Mouse (Mus musculus) forebrain, embryonic 11.5 days (tissue): ENCODE results near the gene Ttc39d. TPM values are rescaled to one million over a fixed set of nuclear protein-coding genes. Genes with fewer than 3 reads are reported as not detected.

Source experiments
- ATAC-seq: fragments of 200-750 bp; cut with Nextera tagmentation; replicated peaks from 2 replicates; pipeline ENCODE4 v1.8.0; 2017; ENCODE audit warnings: moderate TSS enrichment; ENCODE audit not compliant: low FRiP score
- DNase-seq: peaks from one replicate; pipeline ENCODE4 v3.0.0-alpha.2; 2017; ENCODE audit warnings: low spot score
- H3K27ac ChIP-seq: fragments of 300-500 bp; sonication (generic); 2 replicates; pipeline ENCODE4 v1.5.1; 2014; ENCODE audit warnings: low read depth, low read length
- H3K27me3 ChIP-seq: fragments of 300-500 bp; sonication (generic); 2 replicates; pipeline ENCODE4 v1.6.1; 2014; ENCODE audit warnings: mild to moderate bottlenecking, low read length, mixed read lengths; ENCODE audit not compliant: control insufficient read depth, insufficient read depth
- H3K36me3 ChIP-seq: fragments of 300-500 bp; sonication (generic); 2 replicates; pipeline ENCODE4 v1.6.1; 2014; ENCODE audit warnings: mild to moderate bottlenecking, low read length, moderate library complexity, mixed read lengths; ENCODE audit not compliant: control insufficient read depth, insufficient read depth
- H3K4me1 ChIP-seq: fragments of 300-500 bp; sonication (generic); replicated peaks from 2 replicates; pipeline ENCODE4 v1.6.1; 2014; ENCODE audit warnings: low read length, mixed read lengths; ENCODE audit not compliant: control insufficient read depth, insufficient read depth
- H3K4me2 ChIP-seq: fragments of 300-500 bp; sonication (generic); 2 replicates; pipeline ENCODE4 v1.6.1; 2014; ENCODE audit warnings: low read depth, mild to moderate bottlenecking, low read length, moderate library complexity, mixed read lengths; ENCODE audit not compliant: severe bottlenecking
- H3K4me3 ChIP-seq: fragments of 300-500 bp; sonication (generic); 2 replicates; pipeline ENCODE4 v1.5.1; 2014; ENCODE audit warnings: low read depth, low read length
- H3K9ac ChIP-seq: fragments of 300-500 bp; sonication (generic); 2 replicates; pipeline ENCODE4 v1.6.1; 2014; ENCODE audit warnings: low read length
- H3K9me3 ChIP-seq: fragments of 300-500 bp; sonication (generic); 2 replicates; pipeline ENCODE4 v1.6.1; 2016; ENCODE audit warnings: low read length, mixed read lengths; ENCODE audit not compliant: control insufficient read depth
- WGBS: fragments of 180-500 bp; shearing (Covaris S2); extraction: QIAGEN DNeasy Blood & Tissue Kit; methylation state at CpG from one replicate; pipeline ENCODE4 v1.1.7; 2014; 5-methylcytosine and 5-hydroxymethylcytosine counted together
- polyA plus RNA-seq: library from polyadenylated mRNA; unstranded; fragments of >200 nt; fragmentation: Nextera tagmentation; extraction: Ambion mirVana; gene quantifications from 2 replicates; pipeline ENCODE4 v1.2.1, GENCODE M21; 2014

The Ttc39d gene
- 0.07 TPM in 1 of 2 replicates, not detected in the other for polyA plus RNA-seq

DNA sequence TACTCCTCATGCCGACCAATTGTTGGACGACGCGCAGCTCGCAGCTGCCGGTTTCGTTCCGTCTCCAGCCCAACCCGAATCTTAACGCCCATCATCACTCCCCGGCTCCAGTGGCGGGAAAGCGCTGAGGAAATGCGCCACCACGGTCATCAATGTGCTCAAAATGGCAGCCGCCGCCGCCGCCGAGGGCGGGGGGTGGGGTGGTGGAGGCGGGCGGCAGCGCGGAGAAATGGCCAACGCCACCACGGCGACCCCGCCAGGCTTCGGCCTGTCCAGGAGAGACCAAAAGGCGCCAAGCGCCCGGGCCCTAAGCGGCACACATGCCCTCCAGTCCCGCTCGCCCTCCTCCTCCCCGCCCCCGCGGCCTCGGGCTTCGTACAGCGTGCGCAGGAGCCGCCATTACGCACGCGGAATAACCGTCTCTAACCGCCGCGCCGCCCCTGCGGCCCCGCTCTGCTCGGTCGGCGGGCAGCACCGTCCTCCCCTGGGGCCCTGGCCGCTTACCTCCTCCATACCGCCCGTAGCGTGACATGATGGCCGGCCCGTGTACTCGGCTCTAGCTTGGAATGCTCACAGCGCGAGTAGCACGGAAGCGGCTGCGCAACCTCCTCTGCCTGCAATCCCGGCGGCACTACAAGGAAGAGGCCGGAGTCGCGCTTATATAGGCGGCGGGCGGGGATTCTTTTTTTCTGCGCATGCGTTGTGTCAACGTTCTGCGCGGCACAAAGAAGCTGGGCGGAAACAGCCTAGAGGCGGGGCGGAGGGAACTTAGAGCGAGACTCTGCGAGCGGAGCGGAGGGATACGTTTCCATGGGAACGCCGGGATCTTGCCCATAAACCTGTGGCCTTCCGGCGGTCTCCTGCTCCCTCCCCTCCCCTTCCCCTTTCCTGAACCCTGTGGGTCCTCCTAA, at the start of gene Ttc39d, which contains the start of gene Srsf7:
Ttc39d (plus strand) TSS at position 790 of the 911 bp plus-strand sequence.
Srsf7 (minus strand) TSS at position 637 of the 911 bp plus-strand sequence.
- peak within 1 kb of the TSS; percentile 88 for H3K4me2 ChIP-seq
- ATAC-seq (peak; percentile 92), DNase-seq (peak; percentile 99)
- H3K9me3 ChIP-seq, result no peaks in the 10 kb centered on the region
- peak within 1 kb of the TSS; percentile 98 for H3K9ac ChIP-seq
- peak within 1 kb of the TSS; percentile 98 for H3K27ac ChIP-seq
- peaks cover 4% of the 10 kb centered on the region; the same call in 1 of the 2 replicates for H3K4me1 ChIP-seq
- no peaks in the 10 kb centered on the region for H3K27me3 ChIP-seq
- under 1% methylated on average over 85 of the region's 95 CpGs for WGBS
- peaks cover 11% of the 10 kb centered on the region; the same call in 1 of the 2 replicates for H3K36me3 ChIP-seq
- peak within 1 kb of the TSS; percentile 98 for H3K4me3 ChIP-seq

DNA sequence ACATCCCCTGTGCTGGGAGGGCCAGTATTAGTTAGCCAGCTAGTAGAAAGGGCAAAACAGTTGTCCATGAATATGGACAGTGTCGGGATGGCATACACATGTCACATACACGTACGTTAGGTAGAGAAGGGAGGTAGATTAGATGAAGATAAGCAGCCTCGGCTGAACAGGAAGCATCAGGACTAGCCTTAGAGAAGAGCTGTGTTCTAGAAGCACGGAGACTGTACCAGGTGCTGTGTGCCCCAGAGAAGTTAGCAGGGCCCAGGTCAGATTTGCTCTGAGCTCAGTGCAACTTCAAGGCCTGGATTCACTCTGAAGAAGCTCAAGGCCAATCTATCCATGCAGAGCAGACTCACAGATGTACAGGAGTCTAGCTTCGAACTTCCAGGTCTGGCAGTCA, 49.8 kb upstream of the Ttc39d start:
- Histone ChIP-seq H3K9me3 (no peaks in the 10 kb centered on the region), H3K4me2 (no peak overlapping the region), H3K27me3 (no peaks in the 10 kb centered on the region), H3K27ac (no peak overlapping the region), H3K9ac (no peak overlapping the region), H3K4me1 (no peaks in the 10 kb centered on the region), H3K36me3 (no peaks in the 10 kb centered on the region), H3K4me3 (no peak overlapping the region)
- DNase-seq (no peak), ATAC-seq (no peak)
- WGBS, result 97% methylated on average over 6 of the region's 6 CpGs

GRCm38 (mm10) chr17:80160454-80160853, 46.8 kb upstream of the Ttc39d start:
- no peak for DNase-seq
- no peak overlapping the region for H3K9ac ChIP-seq
- no peaks in the 10 kb centered on the region for H3K4me1 ChIP-seq
- no peak for ATAC-seq
- H3K9me3 ChIP-seq, result no peaks in the 10 kb centered on the region
- H3K27me3 ChIP-seq, result no peaks in the 10 kb centered on the region
- H3K4me2 ChIP-seq, result no peak overlapping the region
- 93% methylated on average over 5 of the region's 5 CpGs for WGBS
- H3K27ac ChIP-seq, result no peak overlapping the region
- H3K36me3 ChIP-seq, result no peaks in the 10 kb centered on the region
- H3K4me3 ChIP-seq, result no peak overlapping the region

GRCm38 (mm10) chr17:80163991-80164390, 43.3 kb upstream of the Ttc39d start:
- DNase-seq (no peak), ATAC-seq (no peak)
- Histone ChIP-seq H3K4me1 (peaks cover 4% of the 10 kb centered on the region; the same call in 1 of the 2 replicates), H3K9me3 (no peaks in the 10 kb centered on the region), H3K9ac (no peak overlapping the region), H3K27ac (no peak overlapping the region), H3K4me3 (no peak overlapping the region), H3K36me3 (no peaks in the 10 kb centered on the region), H3K4me2 (no peak overlapping the region), H3K27me3 (no peaks in the 10 kb centered on the region)
- 90% methylated on average over 8 of the region's 8 CpGs for WGBS

DNA sequence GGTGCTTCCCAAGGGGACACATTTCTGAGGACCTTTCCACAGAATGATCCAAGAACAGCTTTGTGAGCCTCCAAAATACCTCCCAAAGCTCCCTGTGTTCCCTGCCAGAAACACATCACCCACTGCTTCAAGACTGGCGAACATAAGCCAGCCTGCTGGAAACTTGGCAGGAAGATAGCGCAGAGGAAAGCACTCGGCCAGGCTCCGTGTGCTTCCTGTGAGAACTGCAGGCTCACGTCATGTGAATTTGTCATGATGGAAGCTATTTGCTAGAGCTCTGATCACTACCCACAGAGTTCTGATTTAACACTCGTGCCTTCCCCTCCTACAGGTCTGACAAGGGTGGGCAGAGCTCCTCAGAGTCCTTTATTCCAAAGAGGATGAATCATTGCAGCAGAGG, 41.5 kb upstream of the Ttc39d start:
- WGBS, result 85% methylated on average over 6 of the region's 6 CpGs
- no peaks in the 10 kb centered on the region for H3K36me3 ChIP-seq
- no peak for DNase-seq

DNA sequence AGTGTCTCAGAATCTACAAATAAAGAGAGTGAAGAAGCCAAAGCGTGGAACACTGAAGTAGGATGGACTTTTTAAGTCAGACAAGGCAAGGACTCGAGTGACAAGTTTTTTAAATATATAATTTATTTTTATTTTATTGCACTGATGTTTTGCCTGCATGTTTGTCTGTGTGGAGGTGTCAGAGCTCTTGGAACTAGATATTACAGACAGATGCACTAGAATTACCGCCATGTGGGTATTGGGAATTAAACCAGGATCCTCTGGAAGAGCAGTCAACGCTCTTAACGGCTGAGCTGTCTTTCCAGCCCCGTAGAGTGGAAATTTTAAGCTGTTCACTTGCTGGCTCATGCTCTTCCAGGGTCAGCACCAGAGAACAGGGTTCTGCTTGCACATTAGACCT, 40.9 kb upstream of the Ttc39d start:
- Histone ChIP-seq H3K4me1 (peaks cover 4% of the 10 kb centered on the region; the same call in 1 of the 2 replicates), H3K4me2 (no peak overlapping the region), H3K9me3 (no peaks in the 10 kb centered on the region), H3K36me3 (no peaks in the 10 kb centered on the region), H3K9ac (no peak overlapping the region), H3K27ac (no peak overlapping the region), H3K27me3 (no peaks in the 10 kb centered on the region), H3K4me3 (no peak overlapping the region)
- ATAC-seq (no peak), DNase-seq (no peak)
- WGBS, result 86% methylated on average over 6 of the region's 6 CpGs

More for the DNA sequence above, 41.5 kb upstream of the Ttc39d start:
- ATAC-seq, result no peak
- Histone ChIP-seq H3K4me1 (peaks cover 4% of the 10 kb centered on the region; the same call in 1 of the 2 replicates), H3K27ac (no peak overlapping the region), H3K4me3 (no peak overlapping the region), H3K9me3 (no peaks in the 10 kb centered on the region), H3K27me3 (no peaks in the 10 kb centered on the region), H3K4me2 (no peak overlapping the region), H3K9ac (no peak overlapping the region)

DNA sequence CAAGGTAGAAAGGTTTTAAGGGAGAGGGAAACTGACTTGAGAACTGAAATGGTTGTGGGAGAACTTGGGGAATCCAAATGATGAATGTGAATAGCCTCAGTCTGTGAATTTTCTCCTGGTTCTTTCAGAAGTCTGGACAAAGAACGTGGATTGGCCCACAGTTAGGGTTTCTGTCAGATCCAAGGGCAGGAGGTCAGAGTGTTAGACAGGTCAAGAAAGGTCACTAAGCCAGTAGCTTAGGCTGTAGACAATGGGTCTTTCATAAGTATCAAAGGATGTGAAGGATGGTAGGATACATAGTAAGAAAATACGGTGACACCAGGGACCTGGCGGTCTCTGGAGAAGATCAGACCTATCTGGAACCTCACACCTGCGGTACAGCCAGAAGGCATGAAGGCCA, 39.8 kb upstream of the Ttc39d start:
- no peak overlapping the region for H3K4me2 ChIP-seq
- DNase-seq (no peak), ATAC-seq (no peak)
- no peak overlapping the region for H3K27ac ChIP-seq
- H3K9ac ChIP-seq, result no peak overlapping the region
- H3K4me1 ChIP-seq, result peaks cover 4% of the 10 kb centered on the region; the same call in 1 of the 2 replicates
- no peaks in the 10 kb centered on the region for H3K9me3 ChIP-seq
- H3K4me3 ChIP-seq, result no peak overlapping the region
- H3K27me3 ChIP-seq, result no peaks in the 10 kb centered on the region
- WGBS, result 66% methylated on average over 4 of the region's 4 CpGs
- no peaks in the 10 kb centered on the region for H3K36me3 ChIP-seq

- Histone ChIP-seq H3K27ac (no peak overlapping the region), H3K36me3 (no peaks in the 10 kb centered on the region), H3K4me1 (peaks cover 4% of the 10 kb centered on the region; the same call in 1 of the 2 replicates), H3K9ac (no peak overlapping the region), H3K27me3 (no peaks in the 10 kb centered on the region), H3K9me3 (no peaks in the 10 kb centered on the region), H3K4me2 (no peak overlapping the region), H3K4me3 (no peak overlapping the region)
- ATAC-seq (peak; percentile 27; the same call in 1 of the 2 replicates), DNase-seq (no peak)
- 71% methylated on average over 7 of the region's 7 CpGs for WGBS
Observed at GRCm38 (mm10) chr17:80167851-80168251, 39.4 kb upstream of the Ttc39d start.
